Mouse (Mus musculus) brain, embryonic 18.5 days (tissue): Measurements from ENCODE around the gene Cd2ap.

ENCODE experiments used
- DNase-seq: peaks from one replicate; pipeline ENCODE4 v3.0.0-alpha.2; 2012; ENCODE audit warnings: low read depth, low spot score

The Cd2ap gene

DNA sequence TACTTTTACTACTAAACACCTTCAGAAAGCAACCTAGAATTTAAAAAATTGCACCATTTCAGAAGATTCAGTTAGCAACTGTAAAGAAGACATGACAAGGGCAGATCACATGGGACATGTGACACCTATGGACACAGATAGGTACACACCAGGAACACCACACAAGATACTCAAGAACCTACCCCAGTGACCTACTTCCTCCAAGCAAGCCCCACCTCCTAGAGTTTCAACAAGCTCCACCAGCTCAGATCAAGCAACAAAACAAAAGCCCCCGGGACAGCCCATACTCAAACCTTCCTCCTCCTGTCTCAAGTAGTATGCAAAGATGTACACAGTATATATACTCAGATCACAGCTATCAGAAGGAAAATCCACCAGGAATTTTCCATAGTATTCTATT, 16.1 kb downstream of the Cd2ap start:
- DNase-seq: no peak

- DNase-seq: no peak
Observed at GRCm38 (mm10) chr17:42857506-42857905, 19.0 kb downstream of the Cd2ap start.

DNA sequence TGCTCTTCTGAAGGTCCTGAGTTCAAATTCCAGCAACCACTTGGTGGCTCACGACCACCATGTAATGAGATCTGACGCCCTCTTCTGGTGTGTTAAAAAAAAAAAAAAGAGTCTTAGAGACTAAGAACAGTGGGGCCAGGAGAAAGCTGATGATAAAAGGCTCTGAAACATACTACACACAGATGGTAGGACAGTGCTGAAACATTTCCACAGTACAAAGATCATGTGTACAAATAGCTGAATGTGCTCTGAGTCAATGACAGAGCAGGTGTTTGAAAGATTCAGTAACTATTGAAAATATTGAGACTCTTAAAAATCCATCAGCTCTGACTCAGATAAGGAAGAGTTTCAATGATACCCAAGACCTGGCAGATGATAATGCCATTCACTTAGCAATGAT, 29.4 kb downstream of the Cd2ap start:
- no peak for DNase-seq

DNA sequence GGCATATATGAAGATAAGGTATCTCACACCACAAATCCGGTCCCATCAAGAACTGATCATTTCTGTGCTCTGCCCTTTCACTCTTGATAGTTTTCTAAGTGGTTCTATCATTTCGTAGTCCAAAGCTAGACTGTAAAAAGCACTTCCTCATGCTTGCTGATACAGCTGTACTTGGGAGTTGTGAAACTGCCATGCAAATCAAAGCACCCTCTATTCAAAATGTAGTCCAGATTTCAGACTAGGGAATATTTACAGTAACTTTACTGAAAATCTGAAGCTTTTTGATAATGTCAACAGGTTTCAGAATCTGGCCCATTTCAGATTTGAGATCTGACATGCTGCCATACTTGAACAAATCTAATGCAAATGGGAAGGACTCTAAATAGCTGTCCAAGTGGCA, 39.3 kb downstream of the Cd2ap start:
- no peak for DNase-seq

DNA sequence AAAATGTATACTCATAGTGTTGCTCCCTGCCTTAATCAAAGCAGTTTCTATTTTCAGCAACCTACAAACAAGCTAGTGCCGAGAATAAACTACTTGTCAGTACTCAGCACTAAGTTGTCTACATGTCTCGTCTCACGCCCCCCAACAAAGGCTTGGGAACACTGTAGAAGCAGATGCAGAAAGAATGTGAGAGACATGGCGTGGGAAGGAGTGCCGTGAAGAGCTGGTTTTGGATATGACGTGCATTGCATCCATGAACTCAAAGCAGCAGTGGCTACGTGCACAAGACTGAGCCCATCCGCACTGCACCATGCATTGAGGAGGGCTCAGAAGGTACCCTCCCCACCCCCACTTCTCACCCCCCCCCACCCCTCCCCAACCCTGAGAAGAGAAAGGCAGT, 53.7 kb downstream of the Cd2ap start:
- no peak for DNase-seq

GRCm38 (mm10) chr17:42815374-42815773, 61.1 kb downstream of the Cd2ap start:
- no peak for DNase-seq

- DNase-seq: no peak
Observed at GRCm38 (mm10) chr17:42792412-42792975, 84.0 kb downstream of the Cd2ap start.

DNA sequence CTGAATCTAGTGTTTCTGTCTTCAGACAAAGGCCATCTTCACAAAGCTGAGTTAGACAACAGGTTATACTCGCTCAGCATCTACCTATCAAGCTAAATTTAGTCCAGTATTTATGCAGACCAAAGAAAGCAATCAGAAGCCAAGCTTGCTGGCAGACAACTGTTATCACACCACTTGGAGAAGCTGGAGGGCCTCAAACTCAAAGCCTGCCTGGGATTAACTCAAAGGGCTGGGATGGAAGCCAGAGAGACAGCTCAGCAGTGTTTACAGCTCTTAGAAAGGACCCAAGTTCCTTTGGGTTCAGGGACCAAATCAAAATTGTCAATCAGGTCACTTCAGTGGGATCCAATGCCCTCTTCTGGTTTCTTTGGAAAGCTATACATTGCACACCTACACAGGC, 85.7 kb downstream of the Cd2ap start:
- DNase-seq: no peak

DNA sequence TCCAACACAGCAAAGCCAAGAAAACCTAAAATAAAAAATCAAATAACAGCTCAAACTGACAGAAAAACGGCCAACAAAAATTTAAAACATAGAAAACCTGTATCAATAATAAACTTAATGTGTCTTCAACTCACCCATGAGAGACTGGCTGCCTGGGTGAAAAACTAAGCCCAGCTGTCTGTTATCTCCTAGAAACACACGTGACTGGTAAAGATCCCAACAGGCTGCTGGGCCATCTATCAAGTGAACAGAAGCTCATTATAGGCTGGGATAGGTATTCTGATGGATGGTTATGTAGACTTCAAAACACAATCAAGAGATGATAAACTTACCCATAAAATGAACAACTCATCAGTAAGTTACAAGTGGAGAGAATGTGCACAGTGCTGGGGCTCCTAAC, 86.7 kb downstream of the Cd2ap start:
- no peak for DNase-seq

- no peak for DNase-seq
Observed at GRCm38 (mm10) chr17:42788686-42789453, 87.6 kb downstream of the Cd2ap start.

DNA sequence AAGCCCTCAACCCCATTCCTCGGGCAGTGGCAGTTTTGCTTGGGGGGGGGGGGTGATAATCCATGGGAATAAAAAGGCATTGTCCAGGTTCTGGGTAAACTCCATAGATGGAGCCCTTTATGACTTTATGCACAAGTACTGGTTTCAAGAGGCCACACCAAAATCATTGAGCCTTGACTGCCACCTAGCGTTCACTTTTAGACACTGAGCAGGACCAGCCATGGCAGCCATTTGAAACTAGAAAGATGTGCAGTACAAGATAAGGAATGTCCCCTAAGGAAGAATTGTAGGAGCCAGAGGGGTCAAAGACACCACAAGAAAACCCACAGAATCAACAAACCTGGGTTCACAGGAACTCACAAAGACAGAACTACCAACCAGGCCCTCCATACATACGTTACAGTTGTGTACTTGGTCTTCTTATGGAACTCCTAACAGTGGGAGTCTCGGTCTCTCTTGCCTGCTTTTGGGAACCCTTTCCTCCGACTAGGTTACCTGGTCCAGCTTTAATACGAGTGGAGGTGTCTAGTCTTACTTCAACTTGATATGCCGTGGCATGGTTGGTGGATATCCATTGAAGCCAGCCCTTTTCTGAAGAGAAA, 94.2 kb downstream of the Cd2ap start:
- DNase-seq: peak; percentile 30

DNA sequence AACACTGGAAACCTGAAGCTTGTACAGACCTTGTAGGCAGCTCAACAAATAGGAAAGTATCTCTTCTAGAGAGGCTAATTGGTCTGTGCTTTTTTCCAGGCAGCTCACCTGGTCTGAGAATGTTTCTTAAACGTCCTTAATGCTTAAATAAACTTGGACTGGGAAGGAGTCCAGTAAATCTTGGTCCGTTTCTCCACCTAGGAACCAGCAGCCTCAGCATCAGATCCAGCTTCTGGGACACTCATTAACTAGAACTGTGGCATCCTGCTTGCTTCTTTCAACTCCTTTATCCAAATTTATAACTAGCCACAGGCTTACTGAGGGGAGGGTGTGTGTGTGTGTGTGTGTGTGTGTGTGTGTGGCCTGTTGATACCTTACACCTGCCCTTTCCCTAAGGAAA, 122.7 kb downstream of the Cd2ap start:
- DNase-seq: no peak

GRCm38 (mm10) chr17:42752173-42752572, 124.3 kb downstream of the Cd2ap start:
- DNase-seq: no peak

- DNase-seq: no peak
Observed at GRCm38 (mm10) chr17:42745657-42746420, 130.6 kb downstream of the Cd2ap start.
